Mouse (Mus musculus): ENCODE measurements around the gene Snx30. TPM values are rescaled to one million over a fixed set of nuclear protein-coding genes. Genes with fewer than 3 reads are reported as not detected.

The Snx30 gene
- total RNA-seq, 4 experiments from 2014 or later, result 4.1 to 6.8 (median 5.5) TPM

DNA sequence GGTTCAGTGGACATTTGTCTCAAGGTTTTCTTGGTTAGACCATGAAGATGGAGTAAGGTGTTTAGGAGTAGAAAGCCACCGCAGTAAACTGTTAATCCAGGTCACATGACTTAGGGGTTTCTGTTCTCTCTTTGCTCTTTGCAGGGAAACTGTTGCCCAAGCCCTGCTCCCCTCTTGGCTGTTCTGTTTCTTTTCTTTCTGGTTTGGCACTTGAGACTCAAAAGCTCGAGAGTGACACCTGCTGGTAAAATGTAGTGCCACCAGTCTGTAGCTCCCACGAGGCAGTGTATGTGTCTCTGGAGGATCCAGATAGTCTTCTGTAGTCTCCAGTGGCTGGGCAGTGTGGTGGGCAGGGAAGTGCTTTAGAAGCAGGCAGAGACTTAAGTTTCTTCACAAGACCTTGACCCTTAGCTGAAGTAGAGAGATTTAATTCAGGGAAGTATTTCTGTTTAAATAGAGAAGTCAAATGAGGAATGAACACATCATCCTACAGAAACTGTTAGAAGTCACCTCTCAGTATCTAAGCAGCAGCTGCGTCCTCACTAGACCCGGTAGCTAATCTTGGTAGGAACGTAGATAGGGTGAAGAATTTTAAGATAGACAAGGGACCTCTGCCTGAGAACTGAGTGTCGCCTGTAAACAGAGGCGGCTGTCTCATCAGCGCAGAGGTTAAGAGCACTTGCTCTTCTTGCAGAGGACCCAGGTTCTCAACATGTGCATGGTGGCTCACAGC lies 65.4 kb downstream of the Snx30 start:
- DNase-seq (ENCODE audit: low spot score), result peak; percentile 85

GRCm38 (mm10) chr4:59873240-59873639 lies 67.6 kb downstream of the Snx30 start:
- no peak for DNase-seq (ENCODE audit: low spot score)

DNA sequence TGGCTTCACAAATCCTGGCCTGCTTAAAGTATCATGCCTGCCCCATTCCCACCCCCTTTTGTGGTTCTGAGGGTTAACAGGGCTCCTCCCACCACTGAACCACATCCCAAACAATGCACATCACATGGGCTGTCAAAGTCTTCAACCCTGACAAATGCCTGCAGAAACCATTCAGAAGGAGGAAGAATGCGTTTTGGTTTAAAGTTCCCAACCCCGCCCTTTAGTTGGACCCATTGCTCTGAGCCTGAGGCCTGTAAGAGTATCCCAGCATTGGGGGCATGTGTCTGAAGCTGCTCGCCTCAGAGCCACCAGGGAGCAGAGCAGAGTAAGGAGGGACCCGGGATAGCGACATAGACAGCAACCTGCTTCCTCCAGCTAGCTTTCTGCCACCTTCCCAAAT lies 68.2 kb downstream of the Snx30 start:
- DNase-seq (ENCODE audit: low spot score), result no peak

DNA sequence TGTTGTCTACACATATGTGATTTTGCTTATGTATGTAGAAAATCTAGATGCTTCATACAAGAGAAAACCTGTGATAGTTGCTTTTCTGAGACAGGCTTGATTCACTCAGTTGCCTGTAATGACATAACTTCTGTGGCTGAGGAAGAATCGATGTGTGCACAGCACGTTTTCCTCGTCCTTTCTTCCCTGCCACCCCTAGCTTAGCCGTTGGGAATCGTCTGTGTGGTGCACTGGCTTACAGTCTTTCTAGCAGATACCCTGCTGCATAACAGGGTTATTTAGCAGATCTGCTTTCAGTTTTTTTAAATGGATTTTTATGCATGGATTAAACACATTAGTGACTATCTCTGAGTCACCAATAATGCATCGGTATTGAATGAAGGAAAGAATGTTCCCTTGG lies 70.9 kb downstream of the Snx30 start:
- no peak for DNase-seq (ENCODE audit: low spot score)

DNA sequence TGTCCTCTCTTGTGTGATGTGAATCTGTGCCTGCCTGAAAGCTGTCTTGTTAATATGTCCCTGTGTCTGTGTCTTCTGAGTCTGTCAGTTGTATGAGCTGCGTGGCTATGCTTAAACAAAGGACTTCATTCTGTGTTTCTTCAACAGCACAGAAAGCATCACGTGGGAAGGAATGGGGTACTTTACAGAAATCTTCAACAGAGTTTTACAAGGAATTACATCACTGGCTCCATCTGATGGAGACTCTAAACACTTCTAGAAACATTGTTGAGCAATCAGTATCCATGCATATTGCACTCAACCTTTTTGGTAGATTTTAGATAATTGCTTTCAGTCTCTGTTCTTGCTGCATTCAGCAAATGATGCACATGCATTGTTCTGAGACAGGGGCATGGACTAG lies 71.4 kb downstream of the Snx30 start:
- DNase-seq (ENCODE audit: low spot score), result no peak

DNA sequence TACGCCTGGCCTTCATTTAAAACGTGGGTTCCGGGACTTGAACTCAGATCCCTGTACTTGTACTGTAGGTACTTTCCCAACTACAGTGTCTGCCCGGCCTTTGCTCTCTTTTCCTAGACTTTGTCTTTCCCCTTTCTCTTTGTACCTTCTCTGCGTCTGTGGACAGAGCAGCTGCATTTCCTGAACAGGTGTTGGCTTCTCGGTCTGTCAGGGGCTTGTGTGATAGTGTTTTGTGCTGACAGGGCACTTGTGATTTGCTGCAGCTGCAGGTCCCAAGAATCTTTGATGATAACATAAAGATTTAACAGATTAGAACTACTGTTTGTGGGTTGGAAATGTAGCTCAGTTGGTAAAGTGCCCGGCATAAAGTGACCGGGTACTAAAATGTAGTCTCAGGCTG lies 73.0 kb downstream of the Snx30 start:
- no peak for DNase-seq (ENCODE audit: low spot score)

DNA sequence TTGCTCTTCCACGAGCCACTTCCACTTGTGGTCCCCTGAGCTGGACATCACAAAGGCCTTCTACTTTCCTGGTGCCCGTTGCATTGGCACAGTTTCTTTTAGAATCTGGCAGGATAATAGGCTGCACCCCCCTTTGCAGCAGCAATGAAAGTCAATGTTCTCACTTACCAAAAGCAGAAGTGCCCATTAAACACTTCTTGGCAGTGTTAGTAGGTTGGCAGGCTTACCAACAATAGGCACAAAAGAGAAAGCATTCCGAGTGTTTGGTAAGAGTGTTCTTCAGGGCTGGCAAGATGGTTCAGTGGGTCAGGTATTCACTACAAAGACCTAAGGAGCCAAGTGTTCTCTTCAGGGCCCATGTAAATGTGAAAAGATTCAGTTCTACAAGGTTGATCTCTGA lies 73.8 kb downstream of the Snx30 start:
- no peak for DNase-seq (ENCODE audit: low spot score)

- DNase-seq (ENCODE audit: low spot score), result no peak
Observed at GRCm38 (mm10) chr4:59880725-59881124, 75.1 kb downstream of the Snx30 start.

DNA sequence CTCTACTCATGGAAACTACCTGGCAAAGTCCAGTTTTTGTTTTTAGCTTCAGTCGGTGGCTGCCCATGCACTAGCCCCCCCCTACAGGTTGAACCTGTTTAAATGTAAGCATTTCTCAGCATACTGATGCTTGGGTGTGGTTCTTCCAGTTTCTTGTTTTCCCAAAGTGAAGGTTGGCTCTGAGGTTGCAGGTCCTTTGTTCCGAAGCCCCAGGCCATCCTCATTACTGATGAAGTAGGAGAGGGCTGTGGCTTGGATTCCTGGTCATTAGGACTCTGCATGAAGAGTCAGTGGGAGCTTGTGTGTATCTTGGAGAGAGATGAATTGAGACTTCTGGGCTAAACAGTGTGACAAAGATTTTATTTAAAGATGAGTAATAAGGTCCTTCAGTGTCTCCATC lies 75.6 kb downstream of the Snx30 start:
- no peak for DNase-seq (ENCODE audit: low spot score)

GRCm38 (mm10) chr4:59884136-59884696 lies 78.6 kb downstream of the Snx30 start:
- DNase-seq (ENCODE audit: low spot score), result no peak

- DNase-seq (ENCODE audit: low spot score), result no peak
Observed at GRCm38 (mm10) chr4:59886281-59886680, 80.6 kb downstream of the Snx30 start.

DNA sequence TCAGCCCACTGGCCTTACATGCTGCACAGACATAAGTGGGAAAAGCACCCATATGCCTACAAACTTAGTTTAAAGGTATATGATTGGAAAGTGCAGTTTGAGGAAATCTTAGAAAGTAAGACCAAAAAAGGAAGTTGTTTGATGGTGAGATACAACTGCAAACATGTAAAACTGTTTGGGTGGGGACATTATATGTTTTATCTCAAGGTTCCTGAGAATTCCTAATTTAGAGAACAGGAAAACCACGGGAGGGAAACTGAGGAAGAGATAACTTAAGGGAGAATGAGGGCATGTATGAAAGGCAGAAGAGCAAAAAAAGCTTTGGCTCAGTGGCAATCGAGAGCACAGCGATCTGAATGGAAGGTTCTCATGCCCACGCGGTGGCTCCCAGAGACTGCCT lies 81.4 kb downstream of the Snx30 start:
- DNase-seq (ENCODE audit: low spot score), result no peak

DNA sequence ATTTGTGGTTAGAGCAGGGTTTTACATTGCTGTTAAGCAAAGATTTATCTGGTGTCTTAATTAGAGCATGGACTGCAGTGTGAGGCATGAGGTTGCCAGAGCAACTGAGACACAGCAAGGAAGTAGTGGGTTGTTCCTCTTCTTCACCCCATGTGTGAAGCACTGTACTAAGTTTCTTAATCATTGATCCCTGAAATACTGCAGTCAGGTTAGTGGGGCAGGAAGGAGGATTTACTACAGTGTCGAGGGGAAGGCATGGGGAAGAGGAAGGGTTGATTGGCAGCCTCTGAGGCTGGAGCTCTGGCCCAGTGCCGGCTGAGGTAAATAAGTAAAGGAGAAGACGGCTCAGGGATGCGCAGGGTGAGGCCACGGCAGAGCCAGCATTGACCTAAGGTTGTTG lies 82.4 kb downstream of the Snx30 start:
- DNase-seq (ENCODE audit: low spot score), result no peak

DNA sequence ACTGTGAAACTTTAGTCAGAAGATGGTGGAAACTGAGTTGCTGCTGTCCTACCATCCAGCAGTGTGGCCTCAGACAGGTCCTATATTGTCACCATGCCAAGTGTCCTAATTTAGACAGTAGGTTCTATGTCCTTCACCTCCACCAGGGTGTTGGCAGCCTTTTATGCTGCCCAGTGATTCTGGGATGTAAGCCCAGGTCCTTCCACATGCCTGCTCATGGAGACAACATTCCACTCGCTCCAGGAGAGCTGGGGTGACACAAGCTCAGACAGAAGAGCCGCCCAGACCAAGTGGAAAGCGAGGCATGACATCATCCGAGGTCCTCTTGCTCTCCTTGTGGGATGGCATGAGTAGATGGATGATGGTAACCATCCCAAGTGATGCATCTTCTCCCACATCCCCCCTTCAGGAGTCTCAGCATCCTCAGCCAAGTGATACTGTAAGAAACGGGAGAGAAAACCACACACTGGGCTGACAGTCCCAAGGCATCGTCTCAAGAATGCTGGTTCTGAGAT lies 84.5 kb downstream of the Snx30 start:
- peak; percentile 57 for DNase-seq (ENCODE audit: low spot score)

GRCm38 (mm10) chr4:59891723-59892416 lies 86.2 kb downstream of the Snx30 start:
- no peak for DNase-seq (ENCODE audit: low spot score)

DNA sequence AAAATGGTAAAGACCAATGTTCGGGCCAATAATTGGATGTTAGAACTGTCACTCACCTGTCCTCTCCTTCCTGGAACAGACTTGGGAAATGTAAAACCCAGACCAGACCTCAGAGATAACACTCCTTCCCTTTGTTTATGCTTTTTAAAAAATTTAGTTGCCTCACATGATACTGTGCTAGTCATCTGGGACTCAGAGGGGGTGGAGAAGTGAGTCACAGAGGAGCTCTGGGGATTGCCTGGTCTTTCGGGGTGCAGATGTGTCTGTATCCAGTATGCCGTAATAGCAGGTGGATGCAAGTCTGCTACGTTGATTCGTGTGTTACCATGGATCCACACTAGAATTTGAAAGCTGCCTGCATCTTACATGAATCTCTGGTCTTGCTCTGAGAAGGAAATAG lies 87.1 kb downstream of the Snx30 start:
- no peak for DNase-seq (ENCODE audit: low spot score)

- no peak for DNase-seq (ENCODE audit: low spot score)
Observed at GRCm38 (mm10) chr4:59894415-59894814, 88.8 kb downstream of the Snx30 start.

DNA sequence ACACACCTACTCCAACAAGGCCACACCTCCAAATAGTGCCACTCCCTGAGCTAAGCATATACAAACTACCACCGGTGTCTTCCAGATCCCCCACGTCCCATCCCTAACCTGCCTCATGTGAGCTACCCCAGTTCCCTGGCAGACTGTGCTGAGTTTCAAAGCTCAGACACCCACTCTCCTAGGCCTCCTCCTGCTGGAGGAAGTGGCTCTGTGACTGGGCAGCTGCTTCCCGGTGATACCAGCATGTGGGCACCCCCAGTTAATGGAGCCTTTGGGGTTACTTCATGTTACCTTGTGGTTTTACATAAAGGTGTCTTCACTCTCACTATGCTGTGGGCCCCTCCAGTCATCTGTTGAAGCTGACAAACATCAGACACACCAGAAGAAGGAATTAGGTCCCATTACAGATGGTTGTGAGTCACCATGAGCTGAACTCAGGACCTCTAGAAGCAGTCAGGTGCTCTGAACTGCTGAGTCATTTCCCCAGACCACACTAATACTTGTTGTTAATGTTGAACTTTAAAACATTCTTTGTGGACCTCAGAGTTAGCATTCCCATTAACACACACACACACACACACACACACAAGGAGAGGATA lies 89.4 kb downstream of the Snx30 start:
- no peak for DNase-seq (ENCODE audit: low spot score)

DNA sequence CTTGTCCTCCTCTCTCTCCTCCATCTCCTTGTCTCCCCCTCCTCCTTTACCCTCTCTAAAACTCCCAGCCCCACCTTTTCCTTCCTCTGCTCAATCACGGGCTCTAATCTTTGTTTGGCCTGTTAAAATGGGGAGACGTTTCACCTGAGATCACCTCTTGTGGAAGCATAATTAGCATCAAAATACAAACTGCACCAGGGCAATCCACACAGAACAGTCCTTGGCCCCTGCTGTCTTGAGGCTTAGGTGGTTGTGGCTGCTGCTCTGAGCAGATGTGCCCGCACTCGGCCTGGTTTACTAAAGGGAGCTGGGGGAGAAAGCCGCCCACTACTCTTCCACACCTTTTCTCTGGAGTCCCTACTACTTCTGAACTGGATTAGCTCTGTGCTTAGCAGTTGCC lies 90.4 kb downstream of the Snx30 start:
- no peak for DNase-seq (ENCODE audit: low spot score)

- DNase-seq (ENCODE audit: low spot score), result no peak
Observed at GRCm38 (mm10) chr4:59897814-59898520, 92.3 kb downstream of the Snx30 start.

GRCm38 (mm10) chr4:59898521-59898919 lies 92.9 kb downstream of the Snx30 start:
- no peak for DNase-seq (ENCODE audit: low spot score)

DNA sequence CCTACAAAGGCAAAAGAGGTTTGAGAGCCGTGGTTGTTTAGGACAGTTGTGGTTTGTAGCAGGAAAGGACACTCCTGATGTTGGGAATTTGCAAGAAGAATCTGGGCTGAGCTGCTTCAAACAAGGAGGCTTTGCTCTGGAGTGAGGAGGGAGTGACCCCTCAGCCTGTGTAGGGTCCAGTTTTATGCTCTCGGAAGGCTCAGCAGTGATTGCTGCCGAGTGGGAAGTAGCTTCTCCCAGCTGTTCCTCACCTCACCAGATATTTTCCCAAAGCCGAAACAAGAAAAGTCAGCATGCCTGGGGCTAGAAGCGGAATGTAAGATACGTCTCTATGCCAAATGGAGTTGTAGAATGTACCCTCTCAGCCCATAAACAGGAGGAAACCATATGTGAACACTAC lies 96.2 kb downstream of the Snx30 start:
- no peak for DNase-seq (ENCODE audit: low spot score)

All from heart, adult 8-10 months (tissue).